Mouse (Mus musculus) kidney, postnatal 0 days (tissue): Measurements from ENCODE around the gene Aacs. TPM values are rescaled to one million over a fixed set of nuclear protein-coding genes. Genes with fewer than 3 reads are reported as not detected.

ENCODE experiments used
- ATAC-seq: fragments of 200-750 bp; cut with Nextera tagmentation; replicated peaks from 2 replicates; pipeline ENCODE4 v1.8.0; 2017; ENCODE audit warnings: low read depth, moderate number of reproducible peaks, moderate TSS enrichment, moderate library complexity; ENCODE audit not compliant: low FRiP score
- DNase-seq: peaks from one replicate; pipeline ENCODE4 v3.0.0-alpha.2; 2016; ENCODE audit warnings: low spot score
- H3K27ac ChIP-seq: fragments of 300-500 bp; sonication (generic); 2 replicates; pipeline ENCODE4 v1.5.1; 2014; ENCODE audit warnings: mild to moderate bottlenecking
- H3K27me3 ChIP-seq: fragments of 300-500 bp; sonication (generic); 2 replicates; pipeline ENCODE4 v1.6.1; 2014; ENCODE audit warnings: low read length, mixed read lengths; ENCODE audit not compliant: insufficient read depth
- H3K36me3 ChIP-seq: fragments of 300-500 bp; sonication (generic); 2 replicates; pipeline ENCODE4 v1.6.1; 2014; ENCODE audit warnings: low read length, mixed read lengths; ENCODE audit not compliant: insufficient read depth
- H3K4me1 ChIP-seq: fragments of 300-500 bp; sonication (generic); replicated peaks from 2 replicates; pipeline ENCODE4 v1.6.1; 2014; ENCODE audit warnings: antibody characterized with exemption, low read length, mixed read lengths; ENCODE audit not compliant: insufficient read depth
- H3K4me2 ChIP-seq: fragments of 300-500 bp; sonication (generic); 2 replicates; pipeline ENCODE4 v1.6.1; 2014; ENCODE audit warnings: mild to moderate bottlenecking, low read length, moderate library complexity, mixed read lengths
- H3K4me3 ChIP-seq: fragments of 300-500 bp; sonication (generic); replicated peaks from 2 replicates; pipeline ENCODE4 v1.5.1; 2014; ENCODE audit warnings: low read depth, low read length
- H3K9ac ChIP-seq: fragments of 300-500 bp; sonication (generic); 2 replicates; pipeline ENCODE4 v1.6.1; 2014; ENCODE audit warnings: low read depth, low read length
- H3K9me3 ChIP-seq: fragments of 300-500 bp; sonication (generic); replicated peaks from 2 replicates; pipeline ENCODE4 v1.6.1; 2016; ENCODE audit warnings: low read length, inconsistent platforms, mixed read lengths
- CTCF ChIP-seq: IDR thresholded peaks from 2 replicates; pipeline ENCODE4 v1.5.1; 2016; ENCODE audit warnings: antibody characterized with exemption, low read depth, mild to moderate bottlenecking, moderate library complexity
- WGBS: fragments of 180-500 bp; shearing (Covaris S2); extraction: QIAGEN DNeasy Blood & Tissue Kit; methylation state at CpG from one replicate; pipeline ENCODE4 v1.1.7; 2014; 5-methylcytosine and 5-hydroxymethylcytosine counted together
- polyA plus RNA-seq: library from polyadenylated mRNA; unstranded; fragments of >200 nt; fragmentation: Nextera tagmentation; extraction: Ambion mirVana; gene quantifications from 2 replicates; pipeline ENCODE4 v1.2.1, GENCODE M21; 2015

Aacs gene
- polyA plus RNA-seq, 1 experiment from 2014 or later, result 22.0 TPM

- H3K36me3 ChIP-seq, result no peaks in the 10 kb centered on the region
- H3K4me2 ChIP-seq, result no peak overlapping the region
- no peak for ATAC-seq
- H3K9ac ChIP-seq, result no peak overlapping the region
- no peak for TF ChIP-seq CTCF
- no peak overlapping the region for H3K4me3 ChIP-seq
- 75% methylated on average over 3 of the region's 3 CpGs for WGBS
- no peak overlapping the region for H3K27ac ChIP-seq
- no peaks in the 10 kb centered on the region for H3K27me3 ChIP-seq
- no peak for DNase-seq
- no peaks in the 10 kb centered on the region for H3K4me1 ChIP-seq
- no peaks in the 10 kb centered on the region for H3K9me3 ChIP-seq
Observed at GRCm38 (mm10) chr5:125448026-125448425, 27.6 kb upstream of the Aacs start.

- no peak for TF ChIP-seq CTCF
- Histone ChIP-seq H3K4me3 (no peak overlapping the region), H3K9me3 (no peaks in the 10 kb centered on the region), H3K4me2 (no peak overlapping the region), H3K27me3 (no peaks in the 10 kb centered on the region), H3K36me3 (no peaks in the 10 kb centered on the region), H3K4me1 (no peaks in the 10 kb centered on the region), H3K9ac (no peak overlapping the region), H3K27ac (no peak overlapping the region)
- ATAC-seq (no peak), DNase-seq (no peak)
- WGBS, result 92% methylated on average over 4 of the region's 4 CpGs
Observed at GRCm38 (mm10) chr5:125448631-125449030, 27.0 kb upstream of the Aacs start.

- H3K4me1 ChIP-seq, result no peaks in the 10 kb centered on the region
- H3K9me3 ChIP-seq, result no peaks in the 10 kb centered on the region
- ATAC-seq (no peak), DNase-seq (no peak)
- H3K4me3 ChIP-seq, result no peak overlapping the region
- no peak overlapping the region for H3K9ac ChIP-seq
- no peaks in the 10 kb centered on the region for H3K27me3 ChIP-seq
- H3K4me2 ChIP-seq, result no peak overlapping the region
- H3K36me3 ChIP-seq, result 0 out of 2 replicates have a peak, but pooled peaks cover under 1% of the 10 kb centered on the region
- no peak for TF ChIP-seq CTCF
- no peak overlapping the region for H3K27ac ChIP-seq
- 59% methylated on average over 5 of the region's 5 CpGs for WGBS
Observed at GRCm38 (mm10) chr5:125449306-125449705, 26.3 kb upstream of the Aacs start.

- TF ChIP-seq CTCF, result no peak
- no peak overlapping the region for H3K27ac ChIP-seq
- H3K4me2 ChIP-seq, result no peak overlapping the region
- H3K4me3 ChIP-seq, result no peak overlapping the region
- peaks cover 11% of the 10 kb centered on the region; the same call in 1 of the 2 replicates for H3K36me3 ChIP-seq
- WGBS, result 85% methylated on average over 9 of the region's 9 CpGs
- no peak overlapping the region for H3K9ac ChIP-seq
- no peak for ATAC-seq
- no peaks in the 10 kb centered on the region for H3K27me3 ChIP-seq
- no peaks in the 10 kb centered on the region for H3K9me3 ChIP-seq
- H3K4me1 ChIP-seq, result no peaks in the 10 kb centered on the region
- no peak for DNase-seq
Observed at GRCm38 (mm10) chr5:125452573-125452972, 23.0 kb upstream of the Aacs start.

GRCm38 (mm10) chr5:125456100-125456499, 19.5 kb upstream of the Aacs start:
- ATAC-seq (no peak), DNase-seq (no peak)
- Histone ChIP-seq H3K36me3 (peaks cover 11% of the 10 kb centered on the region; the same call in 1 of the 2 replicates), H3K4me3 (no peak overlapping the region), H3K9ac (no peak overlapping the region), H3K4me1 (no peaks in the 10 kb centered on the region), H3K4me2 (no peak overlapping the region), H3K27ac (no peak overlapping the region), H3K27me3 (no peaks in the 10 kb centered on the region), H3K9me3 (no peaks in the 10 kb centered on the region)
- TF ChIP-seq CTCF, result no peak
- 96% methylated on average over 6 of the region's 6 CpGs for WGBS

GRCm38 (mm10) chr5:125457538-125457937, 18.1 kb upstream of the Aacs start:
- H3K9me3 ChIP-seq, result no peaks in the 10 kb centered on the region
- no peak overlapping the region for H3K4me2 ChIP-seq
- H3K4me3 ChIP-seq, result no peak overlapping the region
- no peak overlapping the region for H3K27ac ChIP-seq
- WGBS, result 91% methylated on average over 6 of the region's 6 CpGs
- no peak overlapping the region for H3K9ac ChIP-seq
- H3K4me1 ChIP-seq, result no peaks in the 10 kb centered on the region
- ATAC-seq, result no peak
- peaks cover 11% of the 10 kb centered on the region; the same call in 1 of the 2 replicates for H3K36me3 ChIP-seq
- DNase-seq, result no peak
- TF ChIP-seq CTCF, result no peak
- H3K27me3 ChIP-seq, result no peaks in the 10 kb centered on the region

GRCm38 (mm10) chr5:125460574-125460973, 15.0 kb upstream of the Aacs start:
- H3K9me3 ChIP-seq, result no peaks in the 10 kb centered on the region
- TF ChIP-seq CTCF, result peak; percentile 34
- no peak overlapping the region for H3K27ac ChIP-seq
- H3K27me3 ChIP-seq, result no peaks in the 10 kb centered on the region
- ATAC-seq (no peak), DNase-seq (no peak)
- H3K9ac ChIP-seq, result no peak overlapping the region
- H3K4me3 ChIP-seq, result no peak overlapping the region
- no peak overlapping the region for H3K4me2 ChIP-seq
- no peaks in the 10 kb centered on the region for H3K4me1 ChIP-seq
- WGBS, result 86% methylated on average over 3 of the region's 3 CpGs
- H3K36me3 ChIP-seq, result peaks cover 2% of the 10 kb centered on the region; the same call in 1 of the 2 replicates
